Mouse (Mus musculus) urinary bladder, postnatal 36 days (tissue): ENCODE measurements around the gene Supt5.
A peak's percentile ranks its signal among the peaks of the same experiment; 100 is the strongest.
"Not testable (repeated sequence)": the region's sequence is repeated elsewhere in the genome, so short reads cannot be mapped to it uniquely, and the experiment has no call there.

Experiments used
- DNase-seq, 2 experiments: peaks; one replicate each; pipeline ENCODE4 v3.0.0; 2022; ENCODE audit warnings: low spot score in 2 of 2, mixed read lengths in 1 of 2

Gene Supt5

GRCm38 (mm10) chr7:28338108-28338998, at the start of gene Supt5:
Gene Supt5 (minus strand): TSS chr7:28338746.
- peak; percentile 95 to 98 for DNase-seq

DNA sequence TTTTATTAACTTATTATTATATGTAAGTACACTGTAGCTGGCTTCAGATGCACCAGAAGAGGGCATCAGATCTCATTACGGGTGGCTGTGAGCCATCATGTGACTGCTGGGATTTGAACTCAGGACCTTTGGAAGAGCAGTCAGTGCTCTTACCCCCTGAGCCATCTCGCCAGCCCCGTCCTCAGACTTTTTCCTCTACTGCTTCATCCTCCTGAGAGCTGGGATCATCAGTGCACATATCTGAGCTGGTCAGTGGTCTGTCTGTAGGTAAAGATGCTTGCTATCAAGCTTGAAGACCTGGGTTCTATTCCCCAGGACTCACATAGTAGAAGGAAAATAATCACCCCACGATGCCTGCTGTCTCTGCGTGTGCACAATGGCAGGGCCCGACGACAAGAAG, 48.8 kb upstream of the Supt5 start:
- not testable (repeated sequence) for DNase-seq

DNA sequence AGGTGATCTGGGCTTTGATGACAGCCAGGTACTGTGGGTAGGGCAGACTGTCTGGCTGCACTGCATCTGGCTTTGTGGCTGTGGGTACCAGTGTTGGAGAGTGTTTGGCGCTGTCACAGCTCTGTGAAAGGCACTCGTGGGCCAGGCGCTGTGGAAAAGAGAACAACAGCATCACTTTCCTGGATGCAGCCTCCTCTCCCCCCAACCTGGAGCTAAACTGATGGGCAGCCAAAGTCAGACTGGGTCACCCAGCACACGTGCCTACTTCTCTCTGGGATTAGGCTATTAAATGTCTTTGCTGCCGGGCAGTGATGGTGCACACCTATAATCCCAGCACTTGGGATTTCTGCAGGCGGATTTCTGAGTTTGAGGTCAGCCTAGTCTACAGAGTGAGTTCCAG, 48.3 kb upstream of the Supt5 start:
- not testable (repeated sequence) for DNase-seq

DNA sequence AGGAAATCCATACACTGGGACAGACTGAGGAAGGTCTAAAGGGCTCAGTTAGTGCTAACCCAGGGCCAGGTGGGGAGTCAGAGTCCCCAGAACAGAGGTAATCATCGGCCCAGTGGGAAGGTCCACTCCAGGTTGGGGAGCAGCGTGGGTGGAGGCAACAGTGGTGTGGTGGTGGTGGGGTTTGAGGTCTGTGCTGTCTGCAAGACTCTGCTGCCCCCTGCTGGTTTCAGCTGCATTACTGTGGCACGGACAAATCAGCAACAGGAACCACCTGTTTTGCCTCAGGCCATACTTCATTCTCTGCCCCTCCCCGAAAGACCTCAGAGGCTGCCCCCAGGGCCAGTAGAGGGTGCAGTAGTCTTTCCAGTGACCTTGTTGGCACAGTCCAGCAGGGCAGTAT, 47.9 kb upstream of the Supt5 start:
- DNase-seq: peak; percentile 74 to 84

DNA sequence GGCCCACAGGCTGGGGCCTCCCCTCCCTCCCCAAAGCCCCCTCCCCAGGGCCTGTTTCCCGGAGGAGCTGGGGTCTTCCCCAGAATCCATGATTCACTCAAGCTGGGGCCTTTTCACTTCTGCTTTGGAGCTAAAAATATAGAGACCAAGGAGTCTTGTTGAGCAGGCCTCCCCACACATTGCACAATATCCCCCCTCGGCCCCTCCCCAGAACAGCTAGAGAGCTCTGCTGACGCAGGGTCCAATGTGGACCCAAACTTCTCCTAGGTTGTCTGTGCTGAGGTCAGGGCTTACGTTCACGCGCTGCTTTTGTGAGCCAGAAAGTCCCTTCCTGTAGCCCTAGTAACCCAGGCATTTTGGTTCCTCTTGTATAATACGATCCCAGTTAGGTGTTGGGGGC, 47.5 kb upstream of the Supt5 start:
- DNase-seq: no peak

- no peak for DNase-seq
Measured at GRCm38 (mm10) chr7:28385196-28385595, 46.6 kb upstream of the Supt5 start.

DNA sequence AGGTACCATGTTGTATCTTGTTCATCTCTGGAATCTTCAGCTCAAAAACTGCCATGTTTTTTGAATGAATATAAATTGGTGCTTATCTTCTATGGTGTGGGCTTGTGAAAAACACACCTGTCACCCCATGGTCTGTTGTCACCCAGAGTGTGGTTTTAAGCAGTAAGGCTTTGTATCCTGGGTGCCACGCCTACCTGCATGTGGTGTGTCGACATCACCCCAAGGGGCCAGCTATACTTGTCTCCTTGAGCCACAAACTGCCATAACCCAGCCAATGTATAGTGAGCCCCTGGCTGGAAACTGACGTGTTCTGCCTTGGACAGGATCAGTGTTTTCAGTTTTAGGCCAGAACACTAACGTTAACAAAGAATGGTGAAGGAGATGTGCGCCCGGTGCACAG, 45.6 kb upstream of the Supt5 start:
- no peak for DNase-seq

DNA sequence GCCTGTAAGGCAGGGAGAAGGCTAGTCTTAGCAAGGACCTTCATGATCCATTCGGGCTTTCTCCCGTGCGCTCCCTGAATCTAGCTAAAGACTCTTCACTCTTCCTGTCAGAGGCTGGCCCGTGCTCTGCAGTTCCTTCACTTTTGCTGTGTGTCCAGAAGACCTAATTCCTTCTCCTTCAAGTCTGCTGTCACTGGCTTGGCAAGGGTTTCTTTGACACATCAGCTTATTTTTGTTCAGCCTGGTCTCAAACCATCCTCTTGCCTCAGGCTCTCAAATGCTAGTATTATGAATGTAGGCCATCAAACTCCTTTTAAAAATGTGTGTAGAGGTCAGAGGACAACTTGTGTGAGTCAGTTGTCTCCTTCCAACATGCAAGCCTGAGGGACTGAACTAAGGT, 45.1 kb upstream of the Supt5 start:
- DNase-seq: no peak

GRCm38 (mm10) chr7:28382981-28383396, 44.4 kb upstream of the Supt5 start:
- DNase-seq: peak; percentile 55 to 72

GRCm38 (mm10) chr7:28382347-28382951, 43.9 kb upstream of the Supt5 start:
- no peak for DNase-seq

GRCm38 (mm10) chr7:28381938-28382337, 43.4 kb upstream of the Supt5 start:
- peak; percentile 80 to 91 for DNase-seq

GRCm38 (mm10) chr7:28381017-28381790, 42.7 kb upstream of the Supt5 start:
- peak; percentile 84 to 91 for DNase-seq

- no peak for DNase-seq
Measured at GRCm38 (mm10) chr7:28380237-28381016, 41.9 kb upstream of the Supt5 start, which contains the start of gene Zfp36. Gene Zfp36 (minus strand): TSS chr7:28380253.

DNA sequence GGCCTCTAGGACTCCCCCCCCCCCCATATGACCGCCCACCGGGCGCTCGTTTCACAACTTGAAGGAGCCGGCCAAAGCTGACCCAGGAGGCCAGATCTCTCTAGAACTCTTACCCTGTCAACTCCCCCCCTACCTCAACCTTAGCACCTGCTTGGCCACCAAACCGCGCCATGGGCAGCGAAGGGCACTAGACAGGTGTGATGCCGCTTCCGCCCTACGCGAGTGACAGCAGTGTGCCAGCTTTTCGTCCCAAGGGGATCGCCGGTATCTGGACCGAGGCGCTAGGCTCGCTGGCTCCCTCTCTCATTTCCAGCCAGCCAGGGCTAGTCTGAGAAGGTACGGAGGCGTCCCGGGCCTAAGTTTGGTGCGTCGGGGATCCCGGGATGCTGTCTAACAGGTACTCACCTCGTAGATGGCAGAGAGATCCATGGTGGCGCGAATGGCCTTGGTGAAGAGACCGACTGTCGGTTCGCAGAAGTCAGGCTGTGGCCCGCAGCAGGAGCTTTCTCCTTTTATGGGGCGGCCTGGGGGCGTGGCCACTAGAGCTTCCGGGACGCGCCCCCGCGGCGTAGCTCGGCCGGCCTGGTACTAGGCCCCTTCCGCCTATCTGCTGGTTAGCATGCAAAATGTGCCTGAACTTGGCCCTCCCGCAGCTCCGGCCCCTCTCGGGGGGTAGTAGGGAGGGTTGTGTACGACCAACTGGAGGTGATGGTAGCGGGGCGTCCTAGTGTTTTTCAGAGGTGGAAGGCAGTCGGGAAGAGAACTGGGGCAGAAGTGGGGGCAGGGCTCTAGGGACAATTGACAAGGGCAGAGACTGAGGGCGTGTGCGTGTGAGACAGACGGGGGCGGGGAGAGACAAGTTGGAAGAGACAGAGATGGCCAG, 40.5 kb upstream of the Supt5 start:
- peak; percentile 96 to 97 for DNase-seq

DNA sequence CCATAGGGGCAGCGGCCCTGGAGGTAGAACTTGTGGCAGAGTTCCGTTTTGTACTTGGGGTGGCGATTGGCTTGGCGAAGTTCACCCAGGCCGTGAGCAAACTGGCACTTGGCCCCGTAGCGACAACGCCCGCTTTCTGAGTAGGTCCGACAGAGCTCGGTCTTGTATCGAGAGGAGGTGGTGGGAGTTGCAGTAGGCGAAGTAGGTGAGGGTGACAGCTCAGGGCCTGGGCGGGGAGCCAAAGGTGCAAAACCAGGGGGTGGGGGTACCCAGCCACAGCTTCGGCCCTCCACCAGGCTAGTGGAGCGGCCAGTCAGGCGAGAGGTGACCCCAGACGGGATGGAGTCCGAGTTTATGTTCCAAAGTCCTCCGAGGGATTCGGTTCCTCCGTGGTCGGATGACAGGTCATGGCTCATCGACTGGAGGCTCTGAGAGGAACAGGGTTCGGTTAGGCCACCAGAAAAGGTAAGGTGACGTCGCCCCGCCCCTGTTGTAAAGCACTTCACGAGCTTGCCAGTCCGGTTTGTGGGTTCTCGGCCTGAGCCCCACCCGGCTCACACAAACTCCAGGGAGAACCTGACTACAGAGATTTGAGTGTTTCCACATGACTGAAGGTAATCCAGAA, 39.6 kb upstream of the Supt5 start:
- DNase-seq: peak; percentile 81 to 86

DNA sequence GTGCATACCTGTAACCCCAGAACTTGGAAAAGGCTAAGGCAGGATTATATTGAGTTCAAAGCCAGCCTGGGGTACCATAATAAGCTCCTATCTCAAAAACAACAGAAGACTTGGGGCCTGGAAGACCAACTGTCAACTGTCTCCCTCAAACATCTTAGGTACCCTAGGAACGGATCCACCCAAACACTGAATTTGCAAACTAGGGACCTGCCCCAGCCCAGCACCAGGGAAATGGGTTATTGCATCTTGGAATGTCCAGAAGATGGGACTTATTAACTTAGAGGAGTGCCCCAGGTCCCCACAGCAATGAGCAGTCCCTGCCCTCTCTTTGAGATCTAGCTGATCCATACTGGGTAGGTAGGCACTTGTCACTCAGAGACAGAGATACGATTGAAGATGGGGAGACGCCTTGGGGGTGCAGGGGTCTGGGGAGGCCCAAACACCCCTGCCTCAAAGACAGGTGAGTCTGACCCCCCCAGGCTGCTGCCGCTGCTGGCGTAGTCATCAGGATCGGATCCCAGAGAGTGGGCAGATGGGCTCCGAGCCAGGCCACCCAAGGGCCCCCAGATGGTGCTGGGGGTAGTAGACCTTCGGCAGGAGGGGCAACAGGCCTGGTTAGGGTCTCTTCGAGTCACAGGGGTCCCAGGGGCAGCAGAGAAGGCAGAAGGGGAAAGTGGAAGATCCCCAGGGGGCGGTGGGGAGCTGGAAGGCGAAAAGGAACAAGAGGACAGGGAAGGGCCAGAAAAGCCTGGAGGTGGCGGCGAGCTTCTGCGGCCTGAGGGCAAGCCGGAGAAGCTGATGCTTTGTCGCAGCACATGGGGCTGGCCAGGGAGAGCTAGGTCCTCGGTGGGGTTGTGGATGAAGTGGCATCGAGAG, 38.9 kb upstream of the Supt5 start:
- peak in 1 of 2 experiments; percentile 33 for DNase-seq

DNA sequence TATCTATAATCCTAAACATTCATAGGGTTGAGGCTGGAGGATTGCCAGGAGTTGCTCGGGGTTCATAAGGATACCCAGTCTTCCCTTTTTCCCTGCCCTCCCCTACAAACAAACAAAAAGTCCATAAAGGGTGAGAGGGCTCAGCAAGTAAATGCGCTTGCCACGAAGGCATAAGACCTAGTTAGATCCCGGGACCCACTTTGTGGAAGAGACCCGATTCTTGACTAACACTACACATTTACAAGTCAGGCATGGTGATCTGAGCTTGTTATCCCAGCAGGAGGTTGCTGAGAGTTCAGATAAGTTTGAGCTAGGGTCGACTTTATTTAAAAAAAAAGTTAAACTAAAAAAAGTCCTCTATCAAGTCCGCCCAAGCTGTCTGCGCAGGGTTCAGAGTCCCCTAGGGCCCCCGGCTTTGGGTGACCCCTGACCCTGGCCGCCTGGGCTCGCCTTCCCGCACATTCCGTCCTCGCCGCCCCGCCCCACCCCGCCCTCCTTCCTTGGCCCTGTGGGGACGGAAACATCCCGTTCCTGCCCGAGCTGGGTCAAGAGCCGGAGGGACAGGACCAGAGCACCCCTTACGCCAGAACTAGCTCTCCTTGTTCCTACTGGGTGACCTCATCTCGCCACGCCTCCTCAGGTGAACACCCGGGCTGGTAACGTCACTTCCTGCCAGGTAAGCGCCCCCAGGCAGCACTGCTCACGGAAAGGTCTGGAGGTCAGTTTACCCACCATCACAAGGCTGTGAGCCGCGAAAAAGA, 37.6 kb upstream of the Supt5 start:
- peak; percentile 84 to 88 for DNase-seq
